Mouse (Mus musculus): ENCODE data around the gene 1700029F12Rik.

DNA sequence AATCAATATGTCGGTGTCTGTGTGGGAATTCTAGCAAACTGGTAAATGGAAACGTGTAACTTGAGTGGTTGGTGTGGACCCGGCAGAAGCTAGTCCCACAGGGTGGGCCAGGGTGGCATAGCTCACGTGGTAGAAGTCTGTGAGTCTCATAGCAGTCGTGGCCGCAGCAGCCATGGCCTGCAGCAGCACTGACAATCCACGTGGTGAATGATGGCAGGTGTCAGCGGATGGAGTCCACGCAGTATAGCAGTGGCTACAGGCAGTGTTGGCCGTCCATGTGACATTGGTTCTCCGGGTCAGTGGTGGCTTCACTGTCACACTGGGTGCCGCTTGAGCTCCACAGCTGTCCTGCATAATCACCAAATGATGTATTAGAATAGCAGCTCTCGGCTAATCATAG is 4.1 kb downstream of the 1700029F12Rik start:
- no peak for TF ChIP-seq TAL1 (IDR thresholded peaks at IDR 0.05; ENCODE audit: low read length)
- no peak for TF ChIP-seq GATA1 (IDR thresholded peaks at IDR 0.05; ENCODE audit: low read length)

All from erythroblast, embryonic 14.5 days (primary cell).